Mouse (Mus musculus): ENCODE measurements at regions not wholly inside any gene's neighbourhood (a gene's known extent, or its start where the extent isn't known, plus 50 kb on each side); places are given as distances from the start of the nearest gene placed in this dataset.
"Not testable (repeated sequence)": the region's sequence is repeated elsewhere in the genome, so short reads cannot be mapped to it uniquely, and the experiment has no call there.

GRCm38 (mm10) chr5:129281406-129281805, 184.9 kb downstream of the Adgrd1 start:
- Histone ChIP-seq H3K27me3 (ENCODE audit: insufficient read depth, low read length) (no peaks in the 10 kb centered on the region), H3K36me3 (ENCODE audit: insufficient read depth, low read length) (no peaks in the 10 kb centered on the region), H3K4me2 (ENCODE audit: low read length) (no peak overlapping the region), H3K27ac (no peak overlapping the region), H3K9me3 (replicated peaks; ENCODE audit: low read length) (no peaks in the 10 kb centered on the region), H3K4me1 (replicated peaks; ENCODE audit: insufficient read depth, low read length) (no peaks in the 10 kb centered on the region), H3K4me3 (replicated peaks; ENCODE audit: low read depth, low read length) (no peak overlapping the region), H3K9ac (ENCODE audit: low read depth, low read length) (no peak overlapping the region)
- ATAC-seq (replicated peaks; ENCODE audit: low FRiP score, low read depth) (no peak), DNase-seq (ENCODE audit: low spot score) (no peak)
- WGBS: 63% methylated on average over 2 of the region's 2 CpGs
- no peak for TF ChIP-seq CTCF (IDR thresholded peaks at IDR 0.05; ENCODE audit: low read depth)

GRCm38 (mm10) chr5:129282133-129282532, 185.6 kb downstream of the Adgrd1 start:
- TF ChIP-seq CTCF (IDR thresholded peaks at IDR 0.05; ENCODE audit: low read depth): no peak
- Histone ChIP-seq H3K36me3 (ENCODE audit: insufficient read depth, low read length) (no peaks in the 10 kb centered on the region), H3K27ac (no peak overlapping the region), H3K4me1 (replicated peaks; ENCODE audit: insufficient read depth, low read length) (no peaks in the 10 kb centered on the region), H3K4me2 (ENCODE audit: low read length) (no peak overlapping the region), H3K9me3 (replicated peaks; ENCODE audit: low read length) (no peaks in the 10 kb centered on the region), H3K9ac (ENCODE audit: low read depth, low read length) (no peak overlapping the region), H3K4me3 (replicated peaks; ENCODE audit: low read depth, low read length) (no peak overlapping the region), H3K27me3 (ENCODE audit: insufficient read depth, low read length) (no peaks in the 10 kb centered on the region)
- whole genome bisulfite sequencing: 10% methylated on average over 8 of the region's 8 CpGs
- no peak for DNase-seq (ENCODE audit: low spot score)
- ATAC-seq (replicated peaks; ENCODE audit: low FRiP score, low read depth): no peak

- H3K4me2 ChIP-seq (ENCODE audit: low read length): no peak overlapping the region
- no peak for TF ChIP-seq CTCF (IDR thresholded peaks at IDR 0.05; ENCODE audit: low read depth)
- no peaks in the 10 kb centered on the region for H3K27me3 ChIP-seq (ENCODE audit: insufficient read depth, low read length)
- WGBS: 19% methylated on average over 5 of the region's 5 CpGs
- H3K4me1 ChIP-seq (replicated peaks; ENCODE audit: insufficient read depth, low read length): no peaks in the 10 kb centered on the region
- H3K27ac ChIP-seq: no peak overlapping the region
- no peak overlapping the region for H3K4me3 ChIP-seq (replicated peaks; ENCODE audit: low read depth, low read length)
- H3K9ac ChIP-seq (ENCODE audit: low read depth, low read length): no peak overlapping the region
- no peaks in the 10 kb centered on the region for H3K36me3 ChIP-seq (ENCODE audit: insufficient read depth, low read length)
- H3K9me3 ChIP-seq (replicated peaks; ENCODE audit: low read length): no peaks in the 10 kb centered on the region
- ATAC-seq (replicated peaks; ENCODE audit: low FRiP score, low read depth): no peak
- no peak for DNase-seq (ENCODE audit: low spot score)
Measured at GRCm38 (mm10) chr5:129282826-129283225, 186.3 kb downstream of the Adgrd1 start.

- H3K9me3 ChIP-seq (replicated peaks; ENCODE audit: low read length): no peaks in the 10 kb centered on the region
- H3K27ac ChIP-seq: no peak overlapping the region
- no peak overlapping the region for H3K4me3 ChIP-seq (replicated peaks; ENCODE audit: low read depth, low read length)
- H3K36me3 ChIP-seq (ENCODE audit: insufficient read depth, low read length): no peaks in the 10 kb centered on the region
- no peaks in the 10 kb centered on the region for H3K27me3 ChIP-seq (ENCODE audit: insufficient read depth, low read length)
- no peaks in the 10 kb centered on the region for H3K4me1 ChIP-seq (replicated peaks; ENCODE audit: insufficient read depth, low read length)
- peak; percentile 49; the same call in 1 of the 2 replicates for ATAC-seq (replicated peaks; ENCODE audit: low FRiP score, low read depth)
- DNase-seq (ENCODE audit: low spot score): peak; percentile 89
- no peak for TF ChIP-seq CTCF (IDR thresholded peaks at IDR 0.05; ENCODE audit: low read depth)
- WGBS: 7% methylated on average over 8 of the region's 8 CpGs
- H3K9ac ChIP-seq (ENCODE audit: low read depth, low read length): no peak overlapping the region
- no peak overlapping the region for H3K4me2 ChIP-seq (ENCODE audit: low read length)
Measured at GRCm38 (mm10) chr5:129287481-129287880, 190.9 kb downstream of the Adgrd1 start.

- not testable (repeated sequence) for H3K27ac ChIP-seq
Measured at GRCm38 (mm10) chr5:129292821-129293220, 196.3 kb downstream of the Adgrd1 start.

GRCm38 (mm10) chr5:129294861-129295542, 198.5 kb downstream of the Adgrd1 start:
- H3K4me2 ChIP-seq (ENCODE audit: low read length); H3K9me3 ChIP-seq (replicated peaks; ENCODE audit: low read length); H3K27ac ChIP-seq; H3K4me1 ChIP-seq (replicated peaks; ENCODE audit: insufficient read depth, low read length); H3K9ac ChIP-seq (ENCODE audit: low read depth, low read length); H3K27me3 ChIP-seq (ENCODE audit: insufficient read depth, low read length); H3K4me3 ChIP-seq (replicated peaks; ENCODE audit: low read depth, low read length); H3K36me3 ChIP-seq (ENCODE audit: insufficient read depth, low read length): not testable (repeated sequence)
- peak; percentile 47 for DNase-seq (ENCODE audit: low spot score)
- WGBS: 27% methylated on average over 8 of the region's 8 CpGs
- 0 out of 2 replicates have a peak, but pooled peaks have one; percentile 55 for ATAC-seq (replicated peaks; ENCODE audit: low FRiP score, low read depth)

More at GRCm38 (mm10) chr5:129292821-129293220, 196.3 kb downstream of the Adgrd1 start:
- DNase-seq (ENCODE audit: low spot score); H3K4me1 ChIP-seq (replicated peaks; ENCODE audit: insufficient read depth, low read length); ATAC-seq (replicated peaks; ENCODE audit: low FRiP score, low read depth); H3K27me3 ChIP-seq (ENCODE audit: insufficient read depth, low read length); H3K36me3 ChIP-seq (ENCODE audit: insufficient read depth, low read length); H3K4me3 ChIP-seq (replicated peaks; ENCODE audit: low read depth, low read length); H3K4me2 ChIP-seq (ENCODE audit: low read length); H3K9me3 ChIP-seq (replicated peaks; ENCODE audit: low read length); H3K9ac ChIP-seq (ENCODE audit: low read depth, low read length): not testable (repeated sequence)
- WGBS: 64% methylated on average over 10 of the region's 10 CpGs

Measured in kidney, postnatal 0 days (tissue).